Mouse (Mus musculus) kidney, adult 8-10 months (tissue): ENCODE results near the gene Ifi214.
"Not testable (repeated sequence)": the region's sequence is repeated elsewhere in the genome, so short reads cannot be mapped to it uniquely, and the experiment has no call there.

Experiments
- DNase-seq, 2 experiments: peaks; one replicate each; pipeline ENCODE4 v3.0.0; 2022

The Ifi214 gene

DNA sequence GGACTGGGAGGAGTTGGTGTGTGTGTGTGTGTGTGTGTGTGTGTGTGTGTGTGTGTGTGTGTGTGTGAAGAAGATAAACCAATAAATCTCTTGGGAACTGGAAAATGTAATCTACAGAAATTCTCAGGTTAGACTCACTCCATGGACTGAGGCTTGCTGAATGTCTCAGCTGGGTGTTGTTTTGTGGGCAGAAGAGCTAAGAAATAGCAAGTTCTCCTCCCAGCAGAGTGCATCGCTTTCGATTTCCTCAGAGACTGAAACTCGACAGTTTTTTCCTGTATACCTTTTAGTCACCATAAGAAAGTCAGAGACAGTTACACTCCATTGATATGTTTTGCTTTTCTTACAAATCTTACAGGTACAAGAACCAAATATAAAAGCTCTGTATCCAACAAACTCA, at the start of gene Ifi214:
TSS of gene Ifi214 (minus strand) at position 167 of the 400 bp plus-strand sequence.
- DNase-seq: not testable (repeated sequence)

DNA sequence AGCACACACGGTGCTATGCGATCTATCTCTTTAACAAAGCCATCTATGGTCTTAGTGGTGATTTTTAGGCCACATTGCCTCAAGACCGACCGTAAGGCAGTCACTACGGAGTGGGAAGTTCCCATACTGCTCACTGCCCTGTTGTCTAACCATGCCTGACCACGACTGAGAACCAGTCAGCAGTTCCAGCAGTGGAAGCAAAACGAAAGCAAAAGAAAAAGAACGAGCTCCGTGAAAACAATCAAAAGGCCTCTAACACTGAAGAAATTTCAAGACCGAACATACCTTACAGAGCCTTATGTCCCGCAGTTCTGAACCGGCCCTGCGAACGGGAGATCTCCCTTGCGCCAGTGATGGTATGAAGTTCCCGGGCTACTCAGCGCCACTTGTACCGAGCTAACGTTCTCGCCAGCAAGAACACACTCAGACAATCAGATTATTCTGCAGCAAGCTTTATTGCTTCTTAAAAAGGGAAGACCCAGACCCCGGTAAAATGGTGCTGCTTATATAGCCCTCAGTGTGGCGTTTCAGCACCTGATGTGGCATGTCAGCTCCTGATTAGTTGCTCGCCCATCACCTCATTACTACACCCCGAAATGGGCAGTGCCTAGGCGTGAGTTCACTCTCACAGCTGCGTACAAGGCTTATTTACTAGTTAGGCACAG, 44.3 kb upstream of the Ifi214 start:
- no peak for DNase-seq

DNA sequence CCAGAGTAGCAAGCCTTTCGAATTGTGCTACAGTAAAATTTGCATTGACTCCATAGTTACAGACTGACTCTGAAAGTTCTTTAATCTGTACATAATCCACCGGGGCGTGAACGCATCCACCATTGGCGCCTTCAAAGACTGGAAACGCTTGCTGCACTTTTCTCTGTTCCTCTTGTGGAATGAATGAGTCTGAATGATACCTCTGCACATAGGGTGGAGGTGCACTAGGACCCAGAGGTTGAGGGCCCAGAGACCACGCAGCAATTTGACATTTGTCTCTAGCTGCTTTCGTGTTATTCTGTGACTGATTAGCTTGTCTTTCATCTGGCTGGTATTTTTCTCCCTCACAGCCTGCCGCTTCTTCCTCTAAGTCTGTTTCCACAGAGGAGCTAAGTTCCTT, 43.3 kb upstream of the Ifi214 start:
- no peak for DNase-seq

DNA sequence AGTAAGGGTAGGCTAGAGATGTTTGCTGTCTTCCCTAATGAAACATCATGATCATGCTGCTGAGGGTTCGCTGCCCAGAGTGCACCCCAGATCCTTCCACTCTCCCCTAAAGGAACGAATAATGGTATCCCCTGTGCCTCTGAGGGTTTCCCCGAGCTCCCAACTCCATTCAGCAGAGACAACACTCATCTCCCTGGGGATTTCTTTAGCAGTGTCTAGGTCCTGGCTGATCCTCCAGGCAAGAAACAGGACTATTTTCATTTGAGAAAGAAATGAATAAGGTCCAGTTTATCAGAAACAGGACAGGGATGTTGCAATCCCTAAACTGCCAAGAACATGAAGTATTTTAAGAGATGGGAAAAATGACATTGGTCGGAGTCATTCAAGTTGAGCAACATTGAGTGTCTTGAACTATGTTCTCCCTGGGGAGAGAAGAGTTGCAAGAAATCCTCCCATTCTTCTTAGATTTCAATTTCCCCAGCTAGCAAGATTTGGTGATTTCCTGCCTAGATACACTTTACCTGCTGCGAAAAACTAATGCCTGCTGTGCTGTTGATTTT, 14.8 kb upstream of the Ifi214 start:
- not testable (repeated sequence) for DNase-seq

DNA sequence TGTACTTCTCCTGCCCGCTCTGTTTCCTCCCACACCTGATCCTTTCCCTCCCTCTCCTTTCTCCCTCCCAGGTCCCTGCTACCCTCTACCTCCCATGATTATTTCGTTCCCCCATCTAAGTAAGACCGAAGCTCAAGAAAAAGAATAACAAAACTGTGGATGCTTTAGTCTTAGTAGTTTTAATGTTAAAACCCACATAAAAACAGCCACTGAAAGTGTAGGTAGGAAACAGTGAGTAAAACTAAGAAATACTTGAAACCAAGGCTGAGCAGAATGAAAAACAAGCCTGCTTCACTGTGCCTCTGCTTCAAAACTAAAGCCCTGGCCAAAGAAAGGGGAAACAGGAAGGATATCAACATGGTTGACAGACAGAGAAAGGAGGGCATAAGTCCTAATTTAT, 13.0 kb upstream of the Ifi214 start:
- not testable (repeated sequence) for DNase-seq

DNA sequence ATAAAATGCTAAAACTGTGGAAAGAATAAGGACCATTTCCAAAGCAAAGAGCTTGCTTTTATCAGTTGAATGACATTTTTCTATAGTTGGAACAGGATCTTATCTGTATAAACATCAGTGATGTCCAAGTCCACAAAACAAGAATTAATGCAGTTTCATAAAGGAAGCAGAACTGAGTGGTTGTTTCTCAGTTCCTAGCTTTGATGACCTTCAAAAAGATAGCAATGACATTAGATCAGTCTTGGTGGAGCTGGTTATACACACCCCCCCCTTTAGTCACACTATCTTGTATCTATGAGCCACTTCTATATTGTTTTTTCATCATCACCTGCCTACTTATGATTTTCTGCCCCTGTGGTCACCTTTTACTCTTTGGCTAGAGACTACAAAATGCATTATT, 14.3 kb downstream of the Ifi214 start:
- DNase-seq: no peak

DNA sequence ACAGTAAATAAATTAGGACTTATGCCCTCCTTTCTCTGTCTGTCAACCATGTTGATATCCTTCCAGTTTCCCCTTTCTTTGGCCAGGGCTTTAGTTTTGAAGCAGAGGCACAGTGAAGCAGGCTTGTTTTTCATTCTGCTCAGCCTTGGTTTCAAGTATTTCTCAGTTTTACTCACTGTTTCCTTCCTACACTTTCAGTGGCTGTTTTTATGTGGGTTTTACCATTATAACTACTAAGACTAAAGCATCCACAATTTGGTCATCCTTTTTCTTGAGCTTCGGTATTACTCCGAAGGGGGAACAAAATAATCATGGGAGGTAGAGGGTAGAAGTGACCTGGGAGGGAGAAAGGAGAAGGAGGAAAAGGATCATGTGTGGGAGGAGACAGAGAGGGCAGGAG, 25.2 kb downstream of the Ifi214 start:
- not testable (repeated sequence) for DNase-seq

DNA sequence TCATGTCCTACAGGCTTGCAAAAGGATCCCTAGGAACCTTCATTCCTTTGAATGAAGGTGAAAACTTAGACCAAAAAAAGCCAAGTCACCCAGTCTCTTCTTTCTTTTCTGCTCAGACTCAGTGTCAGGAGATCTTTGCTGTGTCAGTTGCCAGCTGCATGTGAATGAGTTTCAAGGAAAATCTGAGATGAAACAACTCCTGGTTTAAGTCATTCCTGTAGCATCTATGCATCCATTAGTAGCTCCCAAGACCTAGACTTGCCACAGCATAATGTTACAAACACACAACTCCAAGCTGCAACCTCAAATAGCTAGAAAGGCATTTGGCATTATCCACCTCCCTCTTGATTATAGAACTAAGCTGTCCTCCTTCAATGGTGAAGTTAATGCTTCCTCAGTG, 44.3 kb downstream of the Ifi214 start:
- not testable (repeated sequence) for DNase-seq

DNA sequence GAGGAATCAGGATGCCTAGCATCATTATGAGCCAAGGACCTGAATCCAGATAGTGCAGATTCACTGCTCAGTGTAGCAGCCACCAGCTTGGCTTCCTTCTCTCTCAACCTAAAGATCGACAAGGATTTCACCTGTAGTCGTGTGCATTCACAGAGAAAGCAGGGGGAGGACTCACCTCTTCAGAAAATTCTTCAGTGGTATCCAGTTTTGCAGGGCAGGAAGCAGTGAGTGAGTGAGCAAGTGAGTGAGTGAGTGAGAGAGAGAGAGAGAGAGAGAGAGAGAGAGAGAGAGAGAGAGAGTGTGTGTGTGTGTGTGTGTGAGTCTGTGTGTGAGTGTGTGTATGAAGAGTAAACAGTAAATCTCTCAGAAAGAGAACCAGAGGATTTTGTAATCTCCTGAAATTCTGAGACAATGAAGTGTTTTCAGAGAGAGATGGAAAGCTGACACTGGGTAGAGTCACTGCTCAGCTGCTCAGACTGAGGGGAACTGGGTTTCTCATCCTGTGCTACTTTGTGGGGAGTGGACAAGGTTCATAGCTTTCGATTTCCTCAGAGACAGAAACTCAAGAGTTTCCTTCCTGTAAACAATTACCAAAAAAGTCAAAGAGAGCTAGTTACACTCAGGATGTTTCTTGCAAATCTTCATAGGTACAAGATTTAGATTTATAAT, 44.8 kb downstream of the Ifi214 start, which contains the start of gene Ifi206:
TSS of gene Ifi206 (minus strand) at position 230 of the 669 bp plus-strand sequence.
- DNase-seq: not testable (repeated sequence)

DNA sequence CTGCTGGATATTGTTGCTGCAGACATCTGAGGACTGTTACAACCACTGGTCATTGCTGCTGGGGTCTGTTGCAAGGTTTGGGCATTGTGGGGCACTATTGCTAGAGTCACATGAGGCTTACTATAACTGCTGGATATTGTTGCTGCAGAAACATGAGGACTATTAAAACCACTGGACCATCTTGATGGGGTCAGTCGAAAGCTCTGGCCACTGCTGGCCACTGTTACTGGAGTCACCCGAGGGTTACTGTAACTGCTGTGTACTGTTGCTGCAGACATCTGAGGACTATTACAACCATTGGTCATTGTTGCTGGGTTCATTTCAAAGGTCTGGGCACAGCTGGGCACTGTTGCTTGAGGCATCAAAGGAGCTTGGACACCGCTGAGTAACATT, 54.6 kb downstream of the Ifi214 start:
- not testable (repeated sequence) for DNase-seq

DNA sequence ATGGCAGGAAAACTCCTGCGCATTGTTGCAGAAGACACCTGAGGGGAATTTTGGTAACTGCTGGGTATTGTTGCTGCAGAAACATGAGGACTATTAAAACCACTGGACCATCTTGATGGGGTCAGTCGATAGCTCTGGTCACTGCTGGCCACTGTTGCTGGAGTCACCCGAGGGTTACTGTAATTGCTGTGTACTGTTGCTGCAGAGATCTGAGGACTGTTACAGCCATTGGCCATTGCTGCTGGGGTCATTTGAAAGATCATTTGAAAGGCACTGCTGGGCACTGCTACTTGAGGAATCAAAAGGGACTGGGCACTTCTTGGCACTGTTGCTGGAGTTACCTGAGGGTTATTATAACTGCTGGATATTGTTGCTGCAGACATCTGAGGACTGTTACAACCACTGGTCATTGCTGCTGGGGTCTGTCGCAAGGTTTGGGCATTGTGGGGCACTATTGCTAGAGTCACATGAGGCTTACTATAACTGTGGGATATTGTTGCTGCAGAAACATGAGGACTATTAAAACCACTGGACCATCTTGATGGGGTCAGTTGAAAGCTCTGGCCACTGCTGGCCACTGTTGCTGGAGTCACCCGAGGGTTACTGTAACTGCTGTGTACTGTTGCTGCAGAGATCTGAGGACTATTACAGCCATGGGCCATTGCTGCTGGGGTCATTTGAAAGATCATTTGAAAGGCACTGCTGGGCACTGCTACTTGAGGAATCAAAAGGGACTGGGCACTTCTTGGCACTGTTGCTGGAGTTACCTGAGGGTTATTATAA, 55.2 kb downstream of the Ifi214 start:
- peak; percentile 1 to 12 for DNase-seq
